Mouse (Mus musculus): ENCODE results near the gene Dpm3. TPM values are rescaled to one million over a fixed set of nuclear protein-coding genes. Genes with fewer than 3 reads are reported as not detected.
A peak's percentile ranks its signal among the peaks of the same experiment; 100 is the strongest.

Dpm3 gene
- polyA plus RNA-seq, 1 experiment from 2014 or later: 182 TPM

GRCm38 (mm10) chr3:89225918-89226317 lies 33.2 kb upstream of the Dpm3 start:
- WGBS: 57% methylated on average over 4 of the region's 4 CpGs
- ATAC-seq (replicated peaks; ENCODE audit: low FRiP score, low read depth): no peak
- H3K9ac ChIP-seq (ENCODE audit: low read depth, low read length): no peak overlapping the region
- no peak overlapping the region for H3K27ac ChIP-seq
- TF ChIP-seq CTCF (IDR thresholded peaks at IDR 0.05; ENCODE audit: low read depth): no peak
- no peaks in the 10 kb centered on the region for H3K27me3 ChIP-seq (ENCODE audit: insufficient read depth, low read length)
- peaks cover 24% of the 10 kb centered on the region for H3K4me1 ChIP-seq (replicated peaks; ENCODE audit: insufficient read depth, low read length)
- no peak for DNase-seq (ENCODE audit: low spot score)
- H3K9me3 ChIP-seq (replicated peaks; ENCODE audit: low read length): no peaks in the 10 kb centered on the region
- no peak overlapping the region for H3K4me3 ChIP-seq (replicated peaks; ENCODE audit: low read depth, low read length)
- no peaks in the 10 kb centered on the region for H3K36me3 ChIP-seq (ENCODE audit: insufficient read depth, low read length)
- no peak overlapping the region for H3K4me2 ChIP-seq (ENCODE audit: low read length)

GRCm38 (mm10) chr3:89226361-89226760 lies 32.8 kb upstream of the Dpm3 start:
- Histone ChIP-seq H3K36me3 (ENCODE audit: insufficient read depth, low read length) (no peaks in the 10 kb centered on the region), H3K4me3 (replicated peaks; ENCODE audit: low read depth, low read length) (no peak overlapping the region), H3K9ac (ENCODE audit: low read depth, low read length) (no peak overlapping the region), H3K4me1 (replicated peaks; ENCODE audit: insufficient read depth, low read length) (peaks cover 24% of the 10 kb centered on the region), H3K27ac (no peak overlapping the region), H3K4me2 (ENCODE audit: low read length) (peak overlapping the region; percentile 69; the same call in 1 of the 2 replicates), H3K9me3 (replicated peaks; ENCODE audit: low read length) (no peaks in the 10 kb centered on the region), H3K27me3 (ENCODE audit: insufficient read depth, low read length) (no peaks in the 10 kb centered on the region)
- TF ChIP-seq CTCF (IDR thresholded peaks at IDR 0.05; ENCODE audit: low read depth): no peak
- ATAC-seq (replicated peaks; ENCODE audit: low FRiP score, low read depth) (no peak), DNase-seq (ENCODE audit: low spot score) (no peak)
- WGBS: 44% methylated on average over 11 of the region's 11 CpGs

DNA sequence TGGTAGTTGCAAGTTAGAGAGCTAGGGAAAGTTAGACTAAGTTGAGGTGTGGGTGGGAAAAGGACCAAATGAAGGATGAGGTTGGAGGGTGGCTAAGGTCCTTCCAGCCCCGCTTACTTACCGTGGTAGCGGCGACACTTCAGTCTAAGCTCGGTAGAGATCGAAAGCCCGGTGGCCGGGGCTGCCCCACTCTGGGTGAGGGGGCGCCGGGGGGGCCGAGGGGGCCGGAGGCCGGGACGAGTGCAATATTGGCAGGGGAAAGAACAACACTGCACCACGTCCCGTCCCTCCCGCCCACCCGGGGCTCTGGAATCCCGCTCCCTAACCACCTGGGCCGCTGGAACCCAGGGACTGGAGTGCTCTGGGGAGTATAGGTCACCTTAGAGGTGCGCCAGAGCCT lies 32.3 kb upstream of the Dpm3 start, which contains the start of gene Mtx1:
Mtx1 (minus strand) TSS at position 189 of the 400 bp plus-strand sequence.
- ATAC-seq (replicated peaks; ENCODE audit: low FRiP score, low read depth) (peak; percentile 5), DNase-seq (ENCODE audit: low spot score) (no peak)
- Histone ChIP-seq H3K27ac (peak within 1 kb of the TSS; percentile 85), H3K27me3 (ENCODE audit: insufficient read depth, low read length) (no peaks in the 10 kb centered on the region), H3K9me3 (replicated peaks; ENCODE audit: low read length) (no peaks in the 10 kb centered on the region), H3K4me1 (replicated peaks; ENCODE audit: insufficient read depth, low read length) (peaks cover 24% of the 10 kb centered on the region), H3K36me3 (ENCODE audit: insufficient read depth, low read length) (no peaks in the 10 kb centered on the region), H3K4me3 (replicated peaks; ENCODE audit: low read depth, low read length) (peak within 1 kb of the TSS; percentile 33), H3K4me2 (ENCODE audit: low read length) (peak within 1 kb of the TSS; percentile 69), H3K9ac (ENCODE audit: low read depth, low read length) (peak within 1 kb of the TSS; percentile 48)
- WGBS: 6% methylated on average over 21 of the region's 21 CpGs
- no peak for TF ChIP-seq CTCF (IDR thresholded peaks at IDR 0.05; ENCODE audit: low read depth)

GRCm38 (mm10) chr3:89227307-89228179 lies 31.6 kb upstream of the Dpm3 start:
- Histone ChIP-seq H3K4me3 (replicated peaks; ENCODE audit: low read depth, low read length) (peak overlapping the region; percentile 33), H3K36me3 (ENCODE audit: insufficient read depth, low read length) (no peaks in the 10 kb centered on the region), H3K27ac (peak overlapping the region; percentile 85), H3K27me3 (ENCODE audit: insufficient read depth, low read length) (no peaks in the 10 kb centered on the region), H3K9me3 (replicated peaks; ENCODE audit: low read length) (no peaks in the 10 kb centered on the region), H3K4me2 (ENCODE audit: low read length) (peak overlapping the region; percentile 69), H3K9ac (ENCODE audit: low read depth, low read length) (peak overlapping the region; percentile 48), H3K4me1 (replicated peaks; ENCODE audit: insufficient read depth, low read length) (peaks cover 24% of the 10 kb centered on the region)
- no peak for TF ChIP-seq CTCF (IDR thresholded peaks at IDR 0.05; ENCODE audit: low read depth)
- DNase-seq (ENCODE audit: low spot score) (peak; percentile 95), ATAC-seq (replicated peaks; ENCODE audit: low FRiP score, low read depth) (peak; percentile 74)
- 4% methylated on average over 41 of the region's 41 CpGs for WGBS

DNA sequence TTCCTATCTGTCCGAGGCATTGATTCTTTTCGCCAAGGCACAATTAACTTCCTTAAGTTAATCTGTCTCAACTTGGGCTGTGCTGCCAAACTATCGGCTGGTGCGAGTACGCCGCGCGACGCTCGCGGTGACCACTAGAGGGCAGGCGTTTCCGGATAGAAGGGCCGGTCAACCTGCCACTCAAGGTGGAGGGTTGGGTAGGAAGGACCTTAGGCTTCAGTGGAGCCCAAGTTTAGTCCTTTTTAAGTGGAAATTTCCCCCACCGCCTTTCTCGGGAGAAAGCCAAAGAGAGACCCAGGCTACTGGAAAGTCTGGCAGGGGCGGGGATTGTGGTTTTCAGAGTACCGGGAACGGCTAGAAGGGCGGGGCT lies 31.0 kb upstream of the Dpm3 start:
- peaks cover 27% of the 10 kb centered on the region for H3K4me1 ChIP-seq (replicated peaks; ENCODE audit: insufficient read depth, low read length)

DNA sequence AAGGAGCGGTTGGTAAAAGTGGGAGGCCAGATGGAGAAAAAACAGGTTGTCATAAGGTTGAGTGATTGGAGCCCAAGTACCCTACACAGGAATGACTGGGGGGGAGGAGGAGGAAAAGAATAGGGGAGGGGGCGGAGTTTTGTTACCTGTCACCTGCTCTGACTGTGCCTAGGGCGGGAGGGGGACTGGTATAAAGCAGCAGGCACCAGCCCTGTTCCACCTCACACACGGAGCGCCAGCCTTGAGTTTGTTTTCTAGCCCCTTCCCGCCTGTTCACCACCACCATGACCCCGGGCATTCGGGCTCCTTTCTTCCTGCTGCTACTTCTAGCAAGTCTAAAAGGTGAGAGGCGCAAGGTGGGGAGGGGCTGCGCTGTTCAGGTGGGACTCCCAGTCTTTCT lies 30.3 kb upstream of the Dpm3 start, which contains the start of gene Muc1:
Muc1 (plus strand) TSS at position 222 of the 400 bp plus-strand sequence.
- Histone ChIP-seq H3K4me1 (replicated peaks; ENCODE audit: insufficient read depth, low read length) (peaks cover 27% of the 10 kb centered on the region), H3K27me3 (ENCODE audit: insufficient read depth, low read length) (no peaks in the 10 kb centered on the region), H3K9ac (ENCODE audit: low read depth, low read length) (peak within 1 kb of the TSS; percentile 35; the same call in 1 of the 2 replicates), H3K4me3 (replicated peaks; ENCODE audit: low read depth, low read length) (peak within 1 kb of the TSS; percentile 33), H3K4me2 (ENCODE audit: low read length) (peak within 1 kb of the TSS; percentile 69), H3K9me3 (replicated peaks; ENCODE audit: low read length) (no peaks in the 10 kb centered on the region), H3K36me3 (ENCODE audit: insufficient read depth, low read length) (no peaks in the 10 kb centered on the region), H3K27ac (peak within 1 kb of the TSS; percentile 85)
- no peak for TF ChIP-seq CTCF (IDR thresholded peaks at IDR 0.05; ENCODE audit: low read depth)
- WGBS: 32% methylated on average over 10 of the region's 10 CpGs
- ATAC-seq (replicated peaks; ENCODE audit: low FRiP score, low read depth) (0 out of 2 replicates have a peak, but pooled peaks have one; percentile 4), DNase-seq (ENCODE audit: low spot score) (no peak)

More for the DNA sequence above, 31.0 kb upstream of the Dpm3 start:
- DNase-seq (ENCODE audit: low spot score) (peak; percentile 94), ATAC-seq (replicated peaks; ENCODE audit: low FRiP score, low read depth) (peak; percentile 56)
- peak overlapping the region; percentile 85 for H3K27ac ChIP-seq
- peak overlapping the region; percentile 69 for H3K4me2 ChIP-seq (ENCODE audit: low read length)
- under 1% methylated on average over 20 of the region's 20 CpGs for WGBS
- no peaks in the 10 kb centered on the region for H3K27me3 ChIP-seq (ENCODE audit: insufficient read depth, low read length)
- H3K9me3 ChIP-seq (replicated peaks; ENCODE audit: low read length): no peaks in the 10 kb centered on the region
- peak overlapping the region; percentile 33 for H3K4me3 ChIP-seq (replicated peaks; ENCODE audit: low read depth, low read length)
- peak; percentile 97 for TF ChIP-seq CTCF (IDR thresholded peaks at IDR 0.05; ENCODE audit: low read depth)
- no peaks in the 10 kb centered on the region for H3K36me3 ChIP-seq (ENCODE audit: insufficient read depth, low read length)
- H3K9ac ChIP-seq (ENCODE audit: low read depth, low read length): peak overlapping the region; percentile 35; the same call in 1 of the 2 replicates
